Mouse (Mus musculus) intestine, postnatal 0 days (tissue): ENCODE results near the gene Sh3d19. TPM values are rescaled to one million over a fixed set of nuclear protein-coding genes. Genes with fewer than 3 reads are reported as not detected.

ENCODE experiments used
- ATAC-seq: fragments of 200-750 bp; cut with Nextera tagmentation; 2 replicates; pipeline ENCODE4 v1.8.0; 2017; ENCODE audit warnings: mild to moderate bottlenecking, moderate TSS enrichment, moderate library complexity
- H3K27ac ChIP-seq: fragments of 300-500 bp; sonication (generic); 2 replicates; pipeline ENCODE4 v1.5.1; 2014; ENCODE audit warnings: mild to moderate bottlenecking, low read depth, low read length, moderate library complexity
- H3K27me3 ChIP-seq: fragments of 300-500 bp; sonication (generic); replicated peaks from 2 replicates; pipeline ENCODE4 v1.6.1; 2014; ENCODE audit warnings: low read length, mixed read lengths; ENCODE audit not compliant: control insufficient read depth, insufficient read depth
- H3K36me3 ChIP-seq: fragments of 300-500 bp; sonication (generic); 2 replicates; pipeline ENCODE4 v1.6.1; 2014; ENCODE audit warnings: mild to moderate bottlenecking, moderate library complexity; ENCODE audit not compliant: control insufficient read depth, insufficient read depth
- H3K4me1 ChIP-seq: fragments of 300-500 bp; sonication (generic); replicated peaks from 2 replicates; pipeline ENCODE4 v1.6.1; 2014; ENCODE audit warnings: antibody characterized with exemption, low read length, mixed read lengths; ENCODE audit not compliant: control insufficient read depth, insufficient read depth
- H3K4me2 ChIP-seq: fragments of 300-500 bp; sonication (generic); replicated peaks from 2 replicates; pipeline ENCODE4 v1.6.1; 2014; ENCODE audit warnings: low read depth, mild to moderate bottlenecking, moderate library complexity
- H3K4me3 ChIP-seq: fragments of 300-500 bp; sonication (generic); 2 replicates; pipeline ENCODE4 v1.5.1; 2014; ENCODE audit warnings: low read depth, low read length
- H3K9ac ChIP-seq: fragments of 300-500 bp; sonication (generic); 2 replicates; pipeline ENCODE4 v1.6.1; 2014; ENCODE audit warnings: mild to moderate bottlenecking, low read depth, low read length
- H3K9me3 ChIP-seq: fragments of 300-500 bp; sonication (generic); 2 replicates; pipeline ENCODE4 v1.6.1; 2016; ENCODE audit warnings: mixed run types; ENCODE audit not compliant: control insufficient read depth
- CTCF ChIP-seq: sonication (generic); IDR thresholded peaks from 2 replicates; pipeline ENCODE4 v1.5.1; 2016; ENCODE audit warnings: low read depth, mild to moderate bottlenecking, control low read depth, antibody characterized with exemption, moderate library complexity
- WGBS: fragments of 180-500 bp; shearing (Covaris S2); extraction: QIAGEN DNeasy Blood & Tissue Kit; methylation state at CpG from one replicate; pipeline ENCODE4 v1.1.7; 2014; 5-methylcytosine and 5-hydroxymethylcytosine counted together
- polyA plus RNA-seq: library from polyadenylated mRNA; unstranded; fragments of >200 nt; fragmentation: Nextera tagmentation; extraction: Ambion mirVana; gene quantifications from 2 replicates; pipeline ENCODE4 v1.2.1, GENCODE M21; 2015

Sh3d19 gene
- polyA plus RNA-seq, 1 experiment from 2014 or later = 37.4 TPM

DNA sequence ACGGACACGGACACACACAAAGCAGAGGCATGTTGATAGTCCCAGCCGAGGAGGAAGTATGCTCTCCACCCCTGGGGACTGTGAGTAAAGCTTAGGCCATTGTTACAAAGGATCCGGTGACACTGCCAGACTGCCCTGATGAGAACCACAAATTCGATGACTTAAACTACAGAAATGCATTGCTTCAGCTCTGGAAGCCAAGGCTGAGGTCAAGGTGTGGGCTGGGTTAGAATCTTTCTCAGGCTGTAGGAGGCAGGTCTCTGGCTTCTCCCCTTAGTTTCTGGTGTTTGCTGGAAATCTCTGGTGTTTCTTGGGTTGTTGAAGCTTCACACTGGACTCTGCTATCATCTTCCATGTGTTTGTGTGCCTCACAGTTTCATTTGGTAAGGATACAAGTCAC, 41.2 kb upstream of the Sh3d19 start:
- no peak for ATAC-seq
- H3K4me1 ChIP-seq = no peaks in the 10 kb centered on the region
- H3K4me2 ChIP-seq = no peak overlapping the region
- WGBS = 82% methylated on average over 5 of the region's 5 CpGs
- no peaks in the 10 kb centered on the region for H3K27me3 ChIP-seq
- H3K4me3 ChIP-seq = no peak overlapping the region
- no peak overlapping the region for H3K27ac ChIP-seq
- no peaks in the 10 kb centered on the region for H3K36me3 ChIP-seq
- no peaks in the 10 kb centered on the region for H3K9me3 ChIP-seq
- no peak for TF ChIP-seq CTCF
- H3K9ac ChIP-seq = no peak overlapping the region

DNA sequence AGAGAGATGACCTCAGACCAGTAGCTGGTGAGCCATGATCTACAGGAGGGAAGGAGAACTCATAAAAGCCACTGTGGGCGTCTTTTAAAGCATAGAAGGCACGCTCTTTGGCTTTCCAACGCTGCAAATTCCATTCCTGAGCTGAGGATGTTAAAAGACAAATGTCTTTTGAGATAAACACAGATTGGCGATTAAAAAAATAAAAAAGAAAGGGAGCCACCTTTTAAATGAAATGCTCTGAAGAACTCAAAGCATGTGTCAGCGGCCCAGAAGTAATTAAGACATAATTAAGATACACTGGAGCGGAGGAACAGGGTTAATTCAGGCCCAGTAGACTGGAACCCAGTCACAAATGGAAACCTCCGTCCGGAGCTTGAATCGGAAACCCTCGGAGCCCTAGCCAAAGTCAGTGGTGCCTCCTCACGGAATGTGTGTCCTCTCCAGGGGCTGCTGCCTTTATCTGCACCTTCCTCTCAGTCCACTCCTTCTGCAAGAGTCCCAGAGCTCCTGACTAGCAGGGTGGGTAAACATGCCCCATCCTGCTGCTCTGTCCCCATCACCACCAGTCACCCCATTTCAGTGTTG, 40.1 kb upstream of the Sh3d19 start:
- H3K27me3 ChIP-seq = no peaks in the 10 kb centered on the region
- WGBS = 89% methylated on average over 11 of the region's 11 CpGs
- H3K36me3 ChIP-seq = no peaks in the 10 kb centered on the region
- no peaks in the 10 kb centered on the region for H3K4me1 ChIP-seq
- H3K9me3 ChIP-seq = no peaks in the 10 kb centered on the region
- no peak for ATAC-seq
- no peak overlapping the region for H3K4me3 ChIP-seq
- H3K4me2 ChIP-seq = no peak overlapping the region
- no peak overlapping the region for H3K27ac ChIP-seq
- H3K9ac ChIP-seq = no peak overlapping the region
- TF ChIP-seq CTCF = no peak

GRCm38 (mm10) chr3:85931859-85932258, 39.0 kb upstream of the Sh3d19 start:
- H3K36me3 ChIP-seq = no peaks in the 10 kb centered on the region
- no peak overlapping the region for H3K9ac ChIP-seq
- no peaks in the 10 kb centered on the region for H3K9me3 ChIP-seq
- no peaks in the 10 kb centered on the region for H3K4me1 ChIP-seq
- TF ChIP-seq CTCF = no peak
- no peak overlapping the region for H3K4me3 ChIP-seq
- no peak for ATAC-seq
- 57% methylated on average over 6 of the region's 6 CpGs for WGBS
- no peak overlapping the region for H3K27ac ChIP-seq
- no peaks in the 10 kb centered on the region for H3K27me3 ChIP-seq
- no peak overlapping the region for H3K4me2 ChIP-seq

DNA sequence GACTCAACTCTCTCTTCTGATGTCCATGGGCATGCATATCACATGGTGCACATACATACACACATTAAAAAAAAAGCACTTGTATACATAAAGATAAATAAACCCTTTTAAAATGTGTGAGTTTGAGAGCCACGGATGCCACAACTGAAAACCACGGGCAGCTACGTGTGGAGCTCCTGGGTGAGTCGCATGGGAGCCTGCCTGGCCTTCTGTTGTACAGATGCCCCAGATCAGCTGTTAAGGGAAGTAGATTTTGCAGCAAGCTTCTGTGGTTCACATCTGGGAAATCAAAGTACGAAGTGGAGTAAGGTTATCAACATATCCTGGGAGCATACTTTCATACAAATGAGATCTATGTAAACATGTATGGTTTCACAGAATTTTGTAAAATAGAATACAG, 37.3 kb upstream of the Sh3d19 start:
- H3K27me3 ChIP-seq = no peaks in the 10 kb centered on the region
- H3K9me3 ChIP-seq = no peaks in the 10 kb centered on the region
- H3K4me3 ChIP-seq = no peak overlapping the region
- no peaks in the 10 kb centered on the region for H3K36me3 ChIP-seq
- no peak overlapping the region for H3K4me2 ChIP-seq
- no peaks in the 10 kb centered on the region for H3K4me1 ChIP-seq
- no peak for ATAC-seq
- no peak for TF ChIP-seq CTCF
- H3K27ac ChIP-seq = no peak overlapping the region
- no peak overlapping the region for H3K9ac ChIP-seq
- 82% methylated on average over 5 of the region's 5 CpGs for WGBS

- no peak overlapping the region for H3K4me3 ChIP-seq
- H3K4me2 ChIP-seq = no peak overlapping the region
- 75% methylated on average over 4 of the region's 4 CpGs for WGBS
- ATAC-seq = no peak
- H3K36me3 ChIP-seq = no peaks in the 10 kb centered on the region
- no peak overlapping the region for H3K27ac ChIP-seq
- no peaks in the 10 kb centered on the region for H3K4me1 ChIP-seq
- H3K9me3 ChIP-seq = no peaks in the 10 kb centered on the region
- TF ChIP-seq CTCF = no peak
- no peak overlapping the region for H3K9ac ChIP-seq
- H3K27me3 ChIP-seq = no peaks in the 10 kb centered on the region
These were observed 20.0 kb upstream of the Sh3d19 start for GRCm38 (mm10) chr3:85950914-85951313.

DNA sequence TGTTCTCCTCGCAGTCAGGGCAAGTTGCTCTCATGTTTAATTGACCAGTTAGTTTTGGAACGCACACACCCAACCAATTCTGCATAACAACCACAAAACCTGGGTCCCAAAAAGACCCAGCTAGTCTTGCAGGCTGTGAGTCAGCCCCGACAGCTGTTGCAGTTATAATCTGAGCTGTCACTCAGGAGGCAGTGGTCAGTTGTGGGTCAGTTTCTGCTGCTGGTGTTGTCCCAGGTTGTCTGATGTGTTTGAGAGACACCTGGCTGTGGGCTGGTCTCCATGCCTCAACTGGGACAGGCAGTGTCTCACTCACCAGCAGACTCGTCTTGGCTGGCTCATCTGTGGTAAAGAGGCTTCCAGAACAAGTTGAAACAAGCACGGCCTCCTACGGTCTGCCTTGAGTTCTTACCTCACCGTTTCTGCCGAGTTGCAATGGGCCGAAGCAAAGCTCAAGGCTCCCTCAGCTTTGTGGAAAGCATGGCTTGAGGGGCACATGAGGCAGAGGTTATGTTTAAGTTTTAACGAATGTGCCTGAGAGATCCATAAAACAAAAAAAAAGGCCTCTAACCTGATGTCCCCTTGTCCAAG, 18.1 kb upstream of the Sh3d19 start:
- no peak for TF ChIP-seq CTCF
- H3K4me2 ChIP-seq = no peak overlapping the region
- no peak overlapping the region for H3K9ac ChIP-seq

More for the DNA sequence above, 18.1 kb upstream of the Sh3d19 start:
- Histone ChIP-seq H3K27ac (no peak overlapping the region), H3K9me3 (no peaks in the 10 kb centered on the region), H3K4me1 (no peaks in the 10 kb centered on the region), H3K27me3 (no peaks in the 10 kb centered on the region), H3K4me3 (no peak overlapping the region), H3K36me3 (no peaks in the 10 kb centered on the region)
- no peak for ATAC-seq
- 85% methylated on average over 10 of the region's 10 CpGs for WGBS
